Mouse (Mus musculus) brain, embryonic 14.5 days (tissue): Measurements from ENCODE around the gene Cwc15.

ENCODE experiments used
- CTCF ChIP-seq: fragments of 200-500 bp; IDR thresholded peaks from 2 replicates; pipeline ENCODE4 v1.5.1; 2012; ENCODE audit warnings: inconsistent platforms, mild to moderate bottlenecking, moderate library complexity, borderline replicate concordance; ENCODE audit not compliant: insufficient read depth, insufficient read length; ENCODE audit errors: extremely low read depth
- POLR2A ChIP-seq: fragments of 200-500 bp; IDR thresholded peaks from 2 replicates; pipeline ENCODE4 v1.6.1; 2012; ENCODE audit warnings: mild to moderate bottlenecking, inconsistent platforms, borderline replicate concordance; ENCODE audit not compliant: poor library complexity, insufficient read depth, insufficient read length, severe bottlenecking; ENCODE audit errors: extremely low read depth

- no peak for TF ChIP-seq POLR2A
- peak; percentile 93 for TF ChIP-seq CTCF
These were observed 23.1 kb downstream of the Cwc15 start for GRCm38 (mm10) chr9:14523408-14524043.
